Mouse (Mus musculus): ENCODE results near the gene Slc25a26.

DNA sequence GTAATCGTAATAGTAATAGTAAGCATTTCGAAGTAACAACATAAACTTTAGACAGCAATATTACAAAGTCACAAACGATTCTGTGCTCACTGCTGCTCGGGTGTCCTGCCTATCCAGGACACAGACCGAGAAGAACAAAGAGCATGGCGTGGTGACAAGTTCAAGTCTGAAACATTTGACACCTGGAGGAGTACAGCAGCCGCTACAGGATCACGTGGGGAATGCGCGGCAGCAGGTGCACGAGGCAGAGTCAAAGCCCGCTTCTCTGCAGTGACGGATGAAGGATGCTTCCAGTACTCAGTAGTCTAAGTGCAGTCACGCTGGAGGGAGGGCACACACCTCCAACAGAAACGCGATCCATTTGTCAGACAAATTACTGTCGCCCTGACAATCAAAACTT, 151.4 kb downstream of the Slc25a26 start:
- no peak for TF ChIP-seq POLR2A (IDR thresholded peaks at IDR 0.05; ENCODE audit: extremely low read depth, insufficient read depth, low read length)
- no peak for TF ChIP-seq CTCF (IDR thresholded peaks at IDR 0.05; ENCODE audit: extremely low read depth, insufficient read depth, low read length)

All from cortical plate, adult 2 months (tissue).